In the genomic region with DNA sequence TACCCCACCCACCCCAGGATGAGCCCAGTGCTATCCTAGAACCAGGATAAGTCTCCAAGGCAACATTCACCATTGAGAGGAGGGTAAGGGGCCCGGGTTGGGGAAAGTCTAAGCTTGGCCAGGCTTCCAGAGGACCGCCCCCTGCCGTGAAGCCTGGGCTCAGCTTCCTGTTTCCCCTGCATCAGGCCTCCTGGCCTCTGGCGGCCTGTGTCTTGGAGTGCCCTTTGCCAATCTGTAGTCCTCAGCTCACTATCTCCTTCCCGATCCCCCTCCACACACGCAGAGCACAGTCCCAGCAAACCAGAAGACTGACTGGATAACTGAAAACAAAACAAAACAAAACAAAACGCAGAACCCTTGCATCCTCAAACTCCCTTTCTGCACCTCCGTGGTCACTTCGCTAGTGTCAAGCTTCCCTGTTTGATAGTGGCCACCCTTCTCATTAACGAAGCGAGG, we compare ENCODE assay signal across 8 mouse cellular contexts. TPM values are rescaled to one million over a fixed set of nuclear protein-coding genes. Genes with fewer than 3 reads are reported as not detected.
DNase-seq lines count a peak whose midpoint lies in the region; ATAC-seq lines count a peak whose summit lies in the region.

A gene (plus strand): TSS at position 406 of the 456 bp plus-strand sequence.

- DNase-seq in layer of hippocampus, postnatal 14 days (ENCODE audit: low spot score in 2 of 2): no peak
- DNase-seq in layer of hippocampus, adult 9-11 months: no peak
- peak; percentile 43 to 66 for DNase-seq in adrenal gland, postnatal 36 days
- peak; percentile 69 for DNase-seq in forelimb bud, embryonic 11.5 days (ENCODE audit: low read depth, low spot score)
- DNase-seq in liver, embryonic 13.5 days: peak; percentile 60
- DNase-seq in naive thymus-derived CD4-positive, alpha-beta T cell, adult 2 months (ENCODE audit: low read depth): peak; percentile 53
- DNase-seq in yolk sac, embryonic 10.5 days (ENCODE audit: low spot score): peak; percentile 81

- ATAC-seq in hindbrain, embryonic 16.5 days: no peak
- peak; percentile 9 for ATAC-seq in liver, embryonic 13.5 days (ENCODE audit: low read depth)

- peaks cover 6% of the 10 kb centered on the region for H3K36me3 ChIP-seq in hindbrain, embryonic 16.5 days (ENCODE audit: control insufficient read depth, insufficient read depth, low read length)
- H3K36me3 ChIP-seq in liver, embryonic 13.5 days: peaks cover 26% of the 10 kb centered on the region

- H3K4me3 ChIP-seq in hindbrain, embryonic 16.5 days (ENCODE audit: low read length): peak within 1 kb of the TSS; percentile 43
- peak within 1 kb of the TSS; percentile 78 for H3K4me3 ChIP-seq in liver, embryonic 13.5 days (replicated peaks)

- peak within 1 kb of the TSS; percentile 68 for H3K9ac ChIP-seq in hindbrain, embryonic 16.5 days (ENCODE audit: low read depth, low read length)
- H3K9ac ChIP-seq in liver, embryonic 13.5 days: peak within 1 kb of the TSS; percentile 92

- WGBS in hindbrain, embryonic 16.5 days: 1% methylated on average over 11 of the region's 11 CpGs
- 2% methylated on average over 11 of the region's 11 CpGs for WGBS in liver, embryonic 13.5 days (ENCODE audit: insufficient replicate concordance)

- no peaks in the 10 kb centered on the region for H3K27me3 ChIP-seq in hindbrain, embryonic 16.5 days (replicated peaks; ENCODE audit: control insufficient read depth, insufficient read depth, low read length)
- H3K27me3 ChIP-seq in liver, embryonic 13.5 days: no peaks in the 10 kb centered on the region

- H3K4me1 ChIP-seq in hindbrain, embryonic 16.5 days (ENCODE audit: control insufficient read depth, insufficient read depth, low read depth, low read length): peaks cover 10% of the 10 kb centered on the region
- peaks cover 78% of the 10 kb centered on the region for H3K4me1 ChIP-seq in liver, embryonic 13.5 days (replicated peaks)

- peak within 1 kb of the TSS; percentile 64 for H3K4me2 ChIP-seq in hindbrain, embryonic 16.5 days (ENCODE audit: low read length)
- H3K4me2 ChIP-seq in liver, embryonic 13.5 days: peak within 1 kb of the TSS; percentile 100

- peak within 1 kb of the TSS; percentile 91 for H3K27ac ChIP-seq in hindbrain, embryonic 16.5 days (ENCODE audit: low read depth, low read length)
- H3K27ac ChIP-seq in liver, embryonic 13.5 days: peak within 1 kb of the TSS; percentile 97

- H3K9me3 ChIP-seq in hindbrain, embryonic 16.5 days (ENCODE audit: control insufficient read depth, low read length): no peaks in the 10 kb centered on the region
- no peaks in the 10 kb centered on the region for H3K9me3 ChIP-seq in liver, embryonic 13.5 days (replicated peaks)

RNA-seq across cellular contexts. Expression of the gene that starts here (rescaled TPM):
- total RNA-seq in layer of hippocampus, postnatal 14 days (2021): 10 to 100 TPM; 11.7 to 14.8 TPM
- total RNA-seq in adrenal gland, postnatal 36 days (2021): 100 to 1,000 TPM in 1 of 2 experiments, 10 to 100 TPM in 1; 83.6 to 109 TPM
- polyA plus RNA-seq in hindbrain, embryonic 16.5 days (2015; fragmentation: Nextera tagmentation; extraction: Ambion mirVana): 85.2 and 88.5 TPM in 2 replicates
- 141 and 147 TPM in 2 replicates for polyA plus RNA-seq in liver, embryonic 13.5 days (2015; fragmentation: Nextera tagmentation; extraction: Ambion mirVana)

Comparison
In these comparisons a context has a peak if more than half of its experiments do, and no peak if none do; other contexts are left out.
1. RNA of the gene that starts here (total RNA-seq): 83.6 to 109 TPM in adrenal gland, postnatal 36 days; 11.7 to 14.8 TPM in layer of hippocampus, postnatal 14 days; every median in the first group is over 4 times any median in the second.
2. DNase-seq: peak in adrenal gland, postnatal 36 days (2 of 2), forelimb bud, embryonic 11.5 days (single experiment), liver, embryonic 13.5 days (single experiment), naive thymus-derived CD4-positive, alpha-beta T cell, adult 2 months (single experiment) and yolk sac, embryonic 10.5 days (single experiment); none in layer of hippocampus, postnatal 14 days (0 of 2) and layer of hippocampus, adult 9-11 months (single experiment).